Mouse (Mus musculus) heart, postnatal 14 days (tissue): ENCODE results near the gene Isoc2a. TPM values are rescaled to one million over a fixed set of nuclear protein-coding genes. Genes with fewer than 3 reads are reported as not detected.
"Not testable (repeated sequence)": the region's sequence is repeated elsewhere in the genome, so short reads cannot be mapped to it uniquely, and the experiment has no call there.

ENCODE experiments used
- DNase-seq, 2 experiments: peaks; one replicate each; pipeline ENCODE4 v3.0.0; 2021 to 2022
- intact Hi-C: fragments of 180-260 bp; cut with DNase I; formaldehyde crosslinking; loops from one replicate; pipeline ENCODE4 v1.15.1; 2025
- long read RNA-seq, 2 experiments: library from polyadenylated mRNA; stranded (forward); transcript quantifications; one replicate each; pipeline ENCODE4 v2.0.0; 2021
- total RNA-seq, 2 experiments: library from RNA; stranded (reverse); gene quantifications; 2 replicates each; pipeline ENCODE4 v1.2.3; 2021

Isoc2a gene
- 10 to 100 TPM; 22.9 to 27.0 TPM for total RNA-seq
- long read RNA-seq, experiment 1, result 0 reads
- long read RNA-seq, experiment 2, partial matches to known transcripts, result 1 of 2 reads
- long read RNA-seq, experiment 2, other reads (novel, unspliced or antisense), result 1 of 2 reads

- DNase-seq, result peak; percentile 86 to 89
- intact Hi-C loops, result no loop called here
Observed at GRCm38 (mm10) chr7:4876753-4877221, at the start of gene Isoc2a. Gene Isoc2a, plus strand, starts transcription at chr7:4877153.

GRCm38 (mm10) chr7:4830476-4830875 lies 46.5 kb upstream of the Isoc2a start:
- intact Hi-C loops, result no loop called here
- DNase-seq, result no peak

DNA sequence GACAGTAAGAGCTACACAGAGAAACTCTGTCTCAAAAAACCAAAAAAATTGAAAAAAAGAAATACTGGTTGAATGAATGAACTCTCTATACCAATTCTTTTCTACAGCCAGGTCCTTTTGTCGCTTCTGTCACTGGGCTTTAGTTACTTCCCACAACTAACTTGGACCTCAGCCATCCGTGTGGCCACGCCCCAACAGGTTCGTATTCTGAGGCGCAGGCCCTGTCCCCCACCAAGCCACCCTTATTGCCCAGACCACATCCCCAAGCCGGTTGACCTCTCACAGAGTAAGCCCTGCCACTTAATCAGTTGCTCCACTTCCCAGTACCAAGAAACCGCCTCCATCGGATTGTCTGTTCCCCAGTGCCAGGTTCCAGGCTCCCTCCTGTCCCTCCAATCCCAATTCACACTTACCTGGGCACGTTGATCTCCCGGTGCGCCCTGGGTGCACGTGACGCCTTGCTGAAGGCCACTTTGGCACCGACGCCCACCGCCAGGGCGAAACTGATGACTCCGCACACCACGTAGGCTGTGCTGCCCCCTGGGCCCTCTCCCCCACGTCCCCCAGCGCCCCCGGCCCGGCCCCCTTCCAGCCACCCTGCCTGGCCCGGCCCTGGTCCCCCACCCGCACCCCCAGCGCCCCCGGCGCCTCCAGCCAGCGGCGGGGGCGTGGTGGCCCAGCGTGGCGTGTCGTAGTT lies 41.2 kb upstream of the Isoc2a start:
- no peak for DNase-seq
- intact Hi-C loops, result no loop called here

GRCm38 (mm10) chr7:4836351-4836792 lies 40.6 kb upstream of the Isoc2a start:
- intact Hi-C loops, result no loop called here
- DNase-seq, result peak; percentile 49 to 63

DNA sequence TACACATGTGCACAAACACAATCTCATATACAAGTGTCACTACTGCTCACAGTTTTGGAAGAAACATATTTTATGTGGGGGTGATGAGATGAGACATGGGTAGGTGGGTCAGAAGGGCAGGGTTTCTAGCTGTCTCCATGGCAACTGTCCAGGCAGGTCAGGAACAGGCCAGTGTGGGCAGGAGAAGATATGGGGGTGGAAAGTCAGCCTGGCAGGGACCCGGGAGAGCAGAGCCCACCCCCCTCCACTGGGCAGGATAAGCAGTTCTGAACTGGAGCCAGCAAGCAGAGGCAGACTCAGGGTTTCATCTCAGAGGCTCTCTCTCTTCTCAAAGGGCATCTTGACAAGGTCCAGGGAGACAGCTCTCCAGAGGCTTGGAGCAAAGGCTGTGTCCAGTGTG lies 39.3 kb upstream of the Isoc2a start:
- no peak for DNase-seq
- intact Hi-C loops, result no loop called here

GRCm38 (mm10) chr7:4842077-4842476 lies 34.9 kb upstream of the Isoc2a start:
- intact Hi-C loops, result no loop called here
- DNase-seq, result no peak

GRCm38 (mm10) chr7:4842634-4843131 lies 34.3 kb upstream of the Isoc2a start:
- no peak for DNase-seq
- intact Hi-C loops, result no loop called here

DNA sequence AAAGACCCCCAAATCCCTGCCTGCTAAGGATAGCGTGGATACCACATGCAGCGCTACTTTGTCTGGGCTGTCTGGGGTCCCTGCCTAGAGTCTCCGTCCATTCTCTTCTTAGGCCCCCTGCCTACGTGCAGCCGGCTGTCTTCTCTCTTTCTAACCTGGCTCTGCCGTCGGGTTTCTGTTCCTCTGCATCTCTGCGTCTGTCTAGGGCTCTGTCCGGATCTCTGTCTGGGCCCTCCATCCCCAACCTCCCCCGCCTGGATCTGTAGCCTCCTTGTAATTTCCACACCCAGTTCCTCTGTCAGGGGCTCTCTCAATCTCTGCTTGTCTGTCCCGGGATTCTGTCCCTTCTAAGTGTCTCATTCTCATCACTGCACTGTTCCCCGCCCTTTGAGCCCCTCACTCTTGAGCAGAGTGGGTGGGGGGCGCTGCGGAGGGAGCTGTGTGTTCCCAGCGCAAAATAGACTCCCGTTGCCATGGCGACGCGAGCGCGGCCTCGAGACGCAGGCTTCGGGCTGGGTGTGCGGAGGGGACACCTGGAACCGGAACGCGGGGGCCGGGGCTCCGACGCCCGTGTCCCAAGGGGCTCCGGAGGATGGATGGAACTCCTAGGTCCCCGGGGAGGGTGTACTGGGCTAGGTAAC lies 33.2 kb upstream of the Isoc2a start:
- intact Hi-C loops, result no loop called here
- DNase-seq, result no peak

GRCm38 (mm10) chr7:4844245-4844916 lies 32.6 kb upstream of the Isoc2a start, which contains the start of gene Shisa7:
Gene Shisa7, minus strand, starts transcription at chr7:4844696.
- intact Hi-C loops, result no loop called here
- no peak for DNase-seq

DNA sequence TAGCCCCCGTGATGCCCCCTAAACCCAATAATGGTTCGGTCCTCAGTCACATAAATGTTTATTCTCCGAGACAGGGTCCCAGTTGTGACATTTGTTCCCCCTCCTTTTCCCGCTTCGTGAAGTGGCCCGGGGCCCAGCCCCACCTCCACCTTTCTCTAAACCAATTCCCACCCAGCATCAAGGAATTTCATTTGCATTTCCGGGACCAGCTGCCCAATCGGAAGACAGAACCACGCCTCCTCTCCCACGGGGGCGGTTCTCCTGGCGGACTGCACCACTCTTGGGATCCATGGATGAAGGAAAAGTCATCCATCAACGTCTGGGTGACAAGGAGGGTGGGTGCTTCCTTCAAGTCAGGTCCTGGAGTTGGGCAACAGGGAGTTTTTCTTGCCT lies 32.0 kb upstream of the Isoc2a start:
- peak in 1 of 2 experiments; percentile 42 for DNase-seq
- intact Hi-C loops, result no loop called here

DNA sequence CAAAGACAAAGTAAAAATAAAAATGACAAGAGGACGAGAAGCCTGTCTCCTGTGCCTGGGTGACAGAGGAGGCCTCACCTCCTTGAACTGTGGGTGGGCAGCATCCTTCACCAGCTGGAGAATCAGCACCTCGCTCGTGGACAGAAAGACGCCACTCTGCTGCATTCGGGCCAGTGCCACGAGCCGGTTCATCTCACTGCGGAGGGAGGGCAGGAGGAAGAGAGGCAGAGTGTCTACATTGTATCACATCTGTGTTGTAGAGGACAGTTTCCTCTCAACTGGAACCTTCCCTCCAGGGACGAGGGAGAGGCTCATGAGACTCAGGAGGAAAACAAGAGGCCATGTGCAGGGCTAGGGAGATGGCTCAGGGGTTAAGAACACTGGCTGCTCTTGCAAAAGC lies 27.6 kb upstream of the Isoc2a start:
- no peak for DNase-seq
- intact Hi-C loops, result no loop called here

- no peak for DNase-seq
- intact Hi-C loops, result no loop called here
Observed at GRCm38 (mm10) chr7:4850621-4851314, 26.2 kb upstream of the Isoc2a start.

DNA sequence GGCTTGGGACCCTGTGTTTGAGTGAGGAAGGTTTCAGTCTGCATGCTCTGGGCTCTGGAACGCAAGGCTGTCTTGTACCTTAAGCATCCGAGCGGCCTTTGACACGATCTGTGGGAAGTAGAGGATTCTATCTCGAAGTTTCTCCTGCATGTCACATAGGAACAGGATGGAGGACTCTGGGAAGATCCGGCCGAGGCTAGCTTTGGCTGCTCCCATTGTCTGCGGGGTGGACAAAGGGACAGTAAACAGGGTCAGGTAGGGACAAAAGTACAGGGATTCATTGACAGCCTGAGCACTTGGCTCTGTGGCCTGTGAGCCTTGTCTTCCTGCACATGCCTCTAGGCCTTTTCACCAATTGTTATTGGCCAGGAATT lies 25.7 kb upstream of the Isoc2a start:
- intact Hi-C loops, result no loop called here

GRCm38 (mm10) chr7:4853613-4854012 lies 23.3 kb upstream of the Isoc2a start:
- no peak for DNase-seq
- intact Hi-C loops, result no loop called here

More for the DNA sequence above, 25.7 kb upstream of the Isoc2a start:
- DNase-seq, result no peak

GRCm38 (mm10) chr7:4856508-4856907 lies 20.4 kb upstream of the Isoc2a start:
- intact Hi-C loops, result no loop called here
- DNase-seq, result no peak

DNA sequence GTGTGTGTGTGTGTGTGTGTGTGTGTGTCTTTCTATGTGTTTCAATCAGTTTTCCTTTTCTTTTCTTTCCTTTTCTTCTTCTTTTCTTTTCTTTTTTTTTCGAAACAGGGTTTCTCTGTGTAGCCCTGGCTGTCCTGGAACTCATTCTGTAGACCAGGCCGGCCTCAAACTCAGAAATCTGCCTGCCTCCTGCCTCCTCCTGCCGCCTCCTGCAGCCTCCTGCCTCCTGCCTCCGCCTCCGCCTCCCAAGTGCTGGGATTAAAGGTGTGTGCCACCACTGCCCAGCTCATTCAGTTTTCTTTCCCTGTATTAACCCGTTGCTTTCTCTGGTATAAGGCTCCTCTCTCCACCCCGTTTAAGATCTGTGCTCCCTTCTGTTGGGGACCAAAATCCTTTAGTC lies 19.6 kb upstream of the Isoc2a start:
- intact Hi-C loops, result no loop called here
- no peak for DNase-seq

GRCm38 (mm10) chr7:4859418-4859978 lies 17.5 kb upstream of the Isoc2a start:
- intact Hi-C loops, result no loop called here
- no peak for DNase-seq

DNA sequence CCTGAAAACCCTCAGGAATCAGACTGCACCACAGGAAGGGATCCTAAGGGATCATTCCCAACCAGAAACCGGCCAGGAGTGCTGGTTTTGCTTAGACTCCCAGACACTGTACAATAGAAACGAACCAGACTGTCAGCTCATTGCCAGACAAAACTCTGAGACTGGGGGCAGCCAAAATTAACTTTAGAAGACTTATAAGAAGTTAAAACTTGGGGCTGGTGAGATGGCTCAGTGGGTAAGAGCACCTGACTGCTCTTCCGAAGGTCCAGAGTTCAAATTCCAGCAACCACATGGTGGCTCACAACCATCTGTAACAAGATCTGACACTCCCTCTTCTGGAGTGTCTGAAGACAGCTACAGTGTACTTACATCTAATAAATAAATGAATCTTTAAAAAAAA lies 16.0 kb upstream of the Isoc2a start:
- intact Hi-C loops, DNase-seq: not testable (repeated sequence)

- intact Hi-C loops, result no loop called here
- peak; percentile 65 to 67 for DNase-seq
Observed at GRCm38 (mm10) chr7:4863041-4863440, 13.9 kb upstream of the Isoc2a start.

- intact Hi-C loops, result loop anchor here (2.0 kb wide), 1 partner anchor 77 kb away; no protein-coding TSS in a partner anchor
Observed at GRCm38 (mm10) chr7:4863541-4864080, 13.3 kb upstream of the Isoc2a start.

More at GRCm38 (mm10) chr7:4863541-4864080, 13.3 kb upstream of the Isoc2a start:
- DNase-seq, result no peak
